Mouse (Mus musculus) testis, adult 2 months (tissue): ENCODE measurements around the gene March8.

ENCODE experiments used
- CTCF ChIP-seq: fragments of 200-500 bp; IDR thresholded peaks from 2 replicates; pipeline ENCODE4 v1.5.1; 2012; ENCODE audit warnings: low read depth, mild to moderate bottlenecking, inconsistent platforms, low read length, moderate library complexity; ENCODE audit not compliant: control insufficient read depth, insufficient read depth, insufficient replicate concordance
- POLR2A ChIP-seq: fragments of 200-500 bp; IDR thresholded peaks from 2 replicates; pipeline ENCODE4 v1.6.1; 2012; ENCODE audit warnings: low read depth, mild to moderate bottlenecking, inconsistent platforms, low read length, moderate library complexity; ENCODE audit not compliant: control insufficient read depth

- TF ChIP-seq CTCF (no peak), POLR2A (no peak)
Measured at GRCm38 (mm10) chr6:116406680-116407079, 68.9 kb downstream of the March8 start.
